Mouse (Mus musculus): ENCODE data around the gene Gm17654. TPM values are rescaled to one million over a fixed set of nuclear protein-coding genes. Genes with fewer than 3 reads are reported as not detected.

The Gm17654 gene
- polyA plus RNA-seq (2015; fragmentation: Nextera tagmentation; extraction: Ambion mirVana): not detected in 2 replicates

DNA sequence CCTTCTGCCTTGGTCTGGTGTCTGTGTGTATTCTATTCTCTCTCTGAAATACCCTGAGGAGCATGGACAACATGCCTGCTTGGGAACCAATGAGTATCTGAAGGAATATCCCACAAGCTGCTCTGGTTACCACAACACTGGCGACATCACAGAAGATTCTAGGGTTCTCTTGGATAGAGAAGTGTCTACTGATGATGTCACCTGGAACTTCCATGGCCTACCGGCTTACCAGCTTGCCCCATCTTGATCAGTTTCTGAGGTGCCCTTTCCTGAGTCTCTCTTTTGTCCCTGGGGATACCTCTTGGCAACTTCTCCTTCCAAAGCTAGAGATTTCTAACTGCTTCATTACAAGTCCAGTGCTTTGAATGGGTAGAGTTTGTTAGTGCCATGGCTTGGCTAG, at the start of gene Gm17654:
Gene Gm17654 (minus strand): TSS at position 101 of the 400 bp plus-strand sequence.

DNA sequence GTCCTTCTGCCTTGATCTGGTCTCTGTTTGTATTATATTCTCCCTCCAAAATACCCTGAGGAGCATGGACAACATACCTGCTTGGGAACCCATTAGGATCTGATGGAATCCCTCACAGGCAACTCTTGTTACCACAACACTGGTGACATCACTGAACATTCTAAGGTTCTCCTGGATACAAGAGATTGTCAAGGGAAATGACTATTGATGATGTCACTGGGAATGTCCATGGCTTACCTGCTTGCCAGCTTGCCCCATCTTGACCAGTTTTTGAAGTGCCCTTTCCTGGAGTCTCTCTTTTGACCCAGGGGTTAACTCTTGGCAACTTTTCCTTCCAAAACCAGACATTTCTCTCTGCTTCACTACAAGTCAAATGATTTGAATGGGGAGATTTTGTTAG, 29.0 kb upstream of the Gm17654 start, which contains the start of gene Gm10375:
Gene Gm10375 (minus strand): TSS at position 101 of the 400 bp plus-strand sequence.

DNA sequence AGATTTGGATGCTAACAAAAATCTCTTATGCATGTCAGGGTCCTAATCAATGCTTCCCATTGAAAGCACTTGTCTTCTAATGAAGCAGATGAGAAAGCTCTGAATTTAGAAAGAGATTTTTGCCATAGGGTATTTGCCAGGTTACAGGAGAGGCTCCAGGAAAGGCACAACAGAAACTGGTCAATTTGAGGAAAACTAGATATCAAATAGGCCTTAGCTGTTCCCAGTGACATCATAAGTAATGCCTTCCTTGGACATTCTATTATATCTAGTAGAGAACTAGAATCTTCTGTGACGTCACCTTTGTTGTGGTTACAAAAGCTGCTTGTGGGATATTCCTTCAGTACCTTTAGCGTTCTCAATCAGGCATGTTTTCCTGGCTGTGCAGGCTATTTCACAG, 35.7 kb downstream of the Gm17654 start, which contains the start of gene Gm5799:
Gene Gm5799 (plus strand): TSS at position 301 of the 400 bp plus-strand sequence.

Other genes starting within 250 kb of the Gm17654 start
- not detected in 2 replicates for gene 1700001F09Rik, start 231.3 kb downstream of the Gm17654 start, polyA plus RNA-seq (2015; fragmentation: Nextera tagmentation; extraction: Ambion mirVana)
- gene Gm8138, start 162.8 kb downstream of the Gm17654 start, polyA plus RNA-seq (2015; fragmentation: Nextera tagmentation; extraction: Ambion mirVana): not detected in 2 replicates
- gene Gm5799, start 35.6 kb downstream of the Gm17654 start, polyA plus RNA-seq (2015; fragmentation: Nextera tagmentation; extraction: Ambion mirVana): not detected in 2 replicates
- gene Gm10375, start 28.9 kb upstream of the Gm17654 start, polyA plus RNA-seq (2015; fragmentation: Nextera tagmentation; extraction: Ambion mirVana): not detected in 2 replicates
- not detected in 2 replicates for gene Gm8165, start 98.1 kb upstream of the Gm17654 start, polyA plus RNA-seq (2015; fragmentation: Nextera tagmentation; extraction: Ambion mirVana)
- gene Gm7324, start 118.7 kb upstream of the Gm17654 start, polyA plus RNA-seq (2015; fragmentation: Nextera tagmentation; extraction: Ambion mirVana): 0.41 and 0.59 TPM in 2 replicates
- gene Gm16506, start 148.3 kb upstream of the Gm17654 start, polyA plus RNA-seq (2015; fragmentation: Nextera tagmentation; extraction: Ambion mirVana): not detected in 2 replicates
- gene Gm6526, start 168.7 kb upstream of the Gm17654 start, polyA plus RNA-seq (2015; fragmentation: Nextera tagmentation; extraction: Ambion mirVana): not detected in 2 replicates
- not detected in 2 replicates for gene Gm8180, start 205.6 kb upstream of the Gm17654 start, polyA plus RNA-seq (2015; fragmentation: Nextera tagmentation; extraction: Ambion mirVana)

Data from urinary bladder, postnatal 0 days (tissue).